Mouse (Mus musculus) intestine, postnatal 0 days (tissue): ENCODE data around the gene Tagap1. TPM values are rescaled to one million over a fixed set of nuclear protein-coding genes. Genes with fewer than 3 reads are reported as not detected.
"Not testable (repeated sequence)": the region's sequence is repeated elsewhere in the genome, so short reads cannot be mapped to it uniquely, and the experiment has no call there.

Experiments used
- ATAC-seq: fragments of 200-750 bp; cut with Nextera tagmentation; 2 replicates; pipeline ENCODE4 v1.8.0; 2017; ENCODE audit warnings: mild to moderate bottlenecking, moderate TSS enrichment, moderate library complexity
- H3K27ac ChIP-seq: fragments of 300-500 bp; sonication (generic); 2 replicates; pipeline ENCODE4 v1.5.1; 2014; ENCODE audit warnings: mild to moderate bottlenecking, low read depth, low read length, moderate library complexity
- H3K27me3 ChIP-seq: fragments of 300-500 bp; sonication (generic); replicated peaks from 2 replicates; pipeline ENCODE4 v1.6.1; 2014; ENCODE audit warnings: low read length, mixed read lengths; ENCODE audit not compliant: control insufficient read depth, insufficient read depth
- H3K36me3 ChIP-seq: fragments of 300-500 bp; sonication (generic); 2 replicates; pipeline ENCODE4 v1.6.1; 2014; ENCODE audit warnings: mild to moderate bottlenecking, moderate library complexity; ENCODE audit not compliant: control insufficient read depth, insufficient read depth
- H3K4me1 ChIP-seq: fragments of 300-500 bp; sonication (generic); replicated peaks from 2 replicates; pipeline ENCODE4 v1.6.1; 2014; ENCODE audit warnings: antibody characterized with exemption, low read length, mixed read lengths; ENCODE audit not compliant: control insufficient read depth, insufficient read depth
- H3K4me2 ChIP-seq: fragments of 300-500 bp; sonication (generic); replicated peaks from 2 replicates; pipeline ENCODE4 v1.6.1; 2014; ENCODE audit warnings: low read depth, mild to moderate bottlenecking, moderate library complexity
- H3K4me3 ChIP-seq: fragments of 300-500 bp; sonication (generic); 2 replicates; pipeline ENCODE4 v1.5.1; 2014; ENCODE audit warnings: low read depth, low read length
- H3K9ac ChIP-seq: fragments of 300-500 bp; sonication (generic); 2 replicates; pipeline ENCODE4 v1.6.1; 2014; ENCODE audit warnings: mild to moderate bottlenecking, low read depth, low read length
- H3K9me3 ChIP-seq: fragments of 300-500 bp; sonication (generic); 2 replicates; pipeline ENCODE4 v1.6.1; 2016; ENCODE audit warnings: mixed run types; ENCODE audit not compliant: control insufficient read depth
- WGBS: fragments of 180-500 bp; shearing (Covaris S2); extraction: QIAGEN DNeasy Blood & Tissue Kit; methylation state at CpG from one replicate; pipeline ENCODE4 v1.1.7; 2014; 5-methylcytosine and 5-hydroxymethylcytosine counted together
- polyA plus RNA-seq: library from polyadenylated mRNA; unstranded; fragments of >200 nt; fragmentation: Nextera tagmentation; extraction: Ambion mirVana; gene quantifications from 2 replicates; pipeline ENCODE4 v1.2.1, GENCODE M21; 2015

Gene Tagap1
- polyA plus RNA-seq, 1 experiment from 2014 or later = 12.6 TPM

- H3K4me2 ChIP-seq, H3K9me3 ChIP-seq, H3K4me1 ChIP-seq, H3K27me3 ChIP-seq, H3K36me3 ChIP-seq, H3K9ac ChIP-seq, ATAC-seq, H3K27ac ChIP-seq, H3K4me3 ChIP-seq: not testable (repeated sequence)
- WGBS = no CpG with 5 or more reads among the region's 6 CpGs
Observed at GRCm38 (mm10) chr17:6995504-6995903, 34.5 kb upstream of the Tagap1 start.

GRCm38 (mm10) chr17:6986118-6986517 lies 25.2 kb upstream of the Tagap1 start:
- ATAC-seq, H3K36me3 ChIP-seq, H3K4me2 ChIP-seq, H3K27me3 ChIP-seq, H3K9ac ChIP-seq, H3K4me3 ChIP-seq, H3K4me1 ChIP-seq, H3K27ac ChIP-seq, H3K9me3 ChIP-seq: not testable (repeated sequence)
- 82% methylated on average over 1 of the region's 1 CpGs for WGBS

- not testable (repeated sequence) for H3K4me3 ChIP-seq, H3K27ac ChIP-seq, H3K9ac ChIP-seq, H3K36me3 ChIP-seq, H3K4me2 ChIP-seq, H3K4me1 ChIP-seq, H3K9me3 ChIP-seq, ATAC-seq, H3K27me3 ChIP-seq
- 83% methylated on average over 5 of the region's 8 CpGs for WGBS
Observed at GRCm38 (mm10) chr17:6980144-6980543, 19.2 kb upstream of the Tagap1 start.

GRCm38 (mm10) chr17:6979380-6979779 lies 18.4 kb upstream of the Tagap1 start:
- ATAC-seq, H3K27ac ChIP-seq, H3K9me3 ChIP-seq, H3K36me3 ChIP-seq, H3K27me3 ChIP-seq, H3K4me1 ChIP-seq: not testable (repeated sequence)
- 6% methylated on average over 5 of the region's 5 CpGs for WGBS
- Histone ChIP-seq H3K4me3 (peak overlapping the region; percentile 44), H3K4me2 (peak overlapping the region; percentile 67), H3K9ac (peak overlapping the region; percentile 40; the same call in 1 of the 2 replicates)

GRCm38 (mm10) chr17:6978287-6979248 lies 17.6 kb upstream of the Tagap1 start, which contains the start of gene Gm49721:
Gene Gm49721 (plus strand): TSS chr17:6978904.
- not testable (repeated sequence) for H3K36me3 ChIP-seq, H3K27me3 ChIP-seq, H3K9me3 ChIP-seq, H3K4me1 ChIP-seq
- Histone ChIP-seq H3K27ac (peak within 1 kb of the TSS; percentile 54; the same call in 1 of the 2 replicates), H3K4me3 (peak within 1 kb of the TSS; percentile 44), H3K9ac (peak within 1 kb of the TSS; percentile 40; the same call in 1 of the 2 replicates), H3K4me2 (peak within 1 kb of the TSS; percentile 67)
- ATAC-seq = peak; percentile 98
- 2% methylated on average over 37 of the region's 68 CpGs for WGBS

GRCm38 (mm10) chr17:6974985-6975384 lies 14.0 kb upstream of the Tagap1 start:
- WGBS = 55% methylated on average over 2 of the region's 3 CpGs
- H3K27ac ChIP-seq, H3K36me3 ChIP-seq, H3K27me3 ChIP-seq, H3K9ac ChIP-seq, H3K4me2 ChIP-seq, ATAC-seq, H3K4me1 ChIP-seq, H3K9me3 ChIP-seq, H3K4me3 ChIP-seq: not testable (repeated sequence)

- not testable (repeated sequence) for ATAC-seq
- WGBS = 62% methylated on average over 4 of the region's 4 CpGs
Observed at GRCm38 (mm10) chr17:6972836-6973396, 12.0 kb upstream of the Tagap1 start.

GRCm38 (mm10) chr17:6971238-6971637 lies 10.3 kb upstream of the Tagap1 start:
- not testable (repeated sequence) for H3K4me2 ChIP-seq, H3K4me3 ChIP-seq, H3K4me1 ChIP-seq, H3K27me3 ChIP-seq, ATAC-seq, H3K9me3 ChIP-seq, H3K9ac ChIP-seq, H3K36me3 ChIP-seq, H3K27ac ChIP-seq
- WGBS = 77% methylated on average over 7 of the region's 8 CpGs

More at GRCm38 (mm10) chr17:6972836-6973396, 12.0 kb upstream of the Tagap1 start:
- not testable (repeated sequence) for H3K27ac ChIP-seq, H3K9me3 ChIP-seq, H3K36me3 ChIP-seq, H3K27me3 ChIP-seq, H3K4me2 ChIP-seq, H3K4me3 ChIP-seq, H3K4me1 ChIP-seq, H3K9ac ChIP-seq

GRCm38 (mm10) chr17:6970334-6970733 lies 9.4 kb upstream of the Tagap1 start, which contains the start of gene Rnaset2b:
Gene Rnaset2b (plus strand): TSS chr17:6970634.
- H3K4me2 ChIP-seq = not testable (repeated sequence)
- no CpG with 5 or more reads among the region's 8 CpGs for WGBS

More at GRCm38 (mm10) chr17:6970334-6970733, 9.4 kb upstream of the Tagap1 start, which contains the start of gene Rnaset2b:
- H3K4me3 ChIP-seq, H3K27ac ChIP-seq, H3K4me1 ChIP-seq, H3K27me3 ChIP-seq, H3K9ac ChIP-seq, ATAC-seq, H3K9me3 ChIP-seq, H3K36me3 ChIP-seq: not testable (repeated sequence)
